Mouse (Mus musculus) liver, adult 2 months (tissue): ENCODE measurements around the gene Clip1. TPM values are rescaled to one million over a fixed set of nuclear protein-coding genes. Genes with fewer than 3 reads are reported as not detected.
A peak's percentile ranks its signal among the peaks of the same experiment; 100 is the strongest.

Experiments used
- DNase-seq: peaks from one replicate; pipeline ENCODE4 v3.0.0-alpha.2; 2011; ENCODE audit warnings: low read depth, low spot score; ENCODE audit errors: extremely low read depth
- H3K27ac ChIP-seq: fragments of 200-500 bp; replicated peaks from 2 replicates; pipeline ENCODE4 v1.5.1; 2012; ENCODE audit warnings: low read depth, mild to moderate bottlenecking, control low read depth, inconsistent platforms, low read length; ENCODE audit not compliant: insufficient read depth
- H3K27me3 ChIP-seq: fragments of 200-500 bp; 2 replicates; pipeline ENCODE4 v1.6.1; 2012; ENCODE audit warnings: mild to moderate bottlenecking, moderate library complexity, low read length, inconsistent platforms; ENCODE audit not compliant: control insufficient read depth, insufficient read depth
- H3K36me3 ChIP-seq: fragments of 200-500 bp; 2 replicates; pipeline ENCODE4 v1.6.1; 2012; ENCODE audit warnings: low read length, inconsistent platforms; ENCODE audit not compliant: control insufficient read depth, insufficient read depth
- H3K4me1 ChIP-seq: fragments of 200-500 bp; 2 replicates; pipeline ENCODE4 v1.6.1; 2011; ENCODE audit warnings: low read length; ENCODE audit not compliant: control insufficient read depth, insufficient read depth
- H3K4me3 ChIP-seq: fragments of 200-500 bp; 2 replicates; pipeline ENCODE4 v1.5.1; 2011; ENCODE audit warnings: low read depth, mild to moderate bottlenecking, control low read depth, low read length, moderate library complexity; ENCODE audit not compliant: insufficient read depth
- H3K79me2 ChIP-seq: fragments of 200-500 bp; 2 replicates; pipeline ENCODE4 v1.6.1; 2012; ENCODE audit warnings: inconsistent platforms, mild to moderate bottlenecking, low read length, moderate library complexity; ENCODE audit not compliant: control insufficient read depth, insufficient read depth
- H3K9ac ChIP-seq: fragments of 200-500 bp; 2 replicates; pipeline ENCODE4 v1.6.1; 2012; ENCODE audit warnings: low read depth, mild to moderate bottlenecking, control low read depth, inconsistent platforms, low read length
- CTCF ChIP-seq: fragments of 200-500 bp; IDR thresholded peaks from 2 replicates; pipeline ENCODE4 v1.5.1; 2011; ENCODE audit warnings: low read depth, low read length, control low read depth
- POLR2A ChIP-seq: fragments of 200-500 bp; IDR thresholded peaks from 2 replicates; pipeline ENCODE4 v1.6.1; 2011; ENCODE audit warnings: low read length, control low read depth; ENCODE audit not compliant: insufficient read depth; ENCODE audit errors: extremely low read depth
- WGBS: fragments of 180-500 bp; shearing (Covaris S2); methylation state at CpG from one replicate; pipeline ENCODE4 v1.1.7; 2018; 5-methylcytosine and 5-hydroxymethylcytosine counted together
- polyA plus RNA-seq: library from polyadenylated mRNA; depleted of rRNA; stranded (reverse); fragments of >200 nt; gene quantifications from 2 replicates; pipeline ENCODE4 v1.2.3, GENCODE M21; 2012
- total RNA-seq: library from RNA; depleted of rRNA; stranded (reverse); fragments of >200 nt; gene quantifications from 2 replicates; pipeline ENCODE4 v1.2.3, GENCODE M21; 2014

The Clip1 gene
- total and polyA plus RNA-seq, 2 experiments: 11.8 to 25.2 TPM

DNA sequence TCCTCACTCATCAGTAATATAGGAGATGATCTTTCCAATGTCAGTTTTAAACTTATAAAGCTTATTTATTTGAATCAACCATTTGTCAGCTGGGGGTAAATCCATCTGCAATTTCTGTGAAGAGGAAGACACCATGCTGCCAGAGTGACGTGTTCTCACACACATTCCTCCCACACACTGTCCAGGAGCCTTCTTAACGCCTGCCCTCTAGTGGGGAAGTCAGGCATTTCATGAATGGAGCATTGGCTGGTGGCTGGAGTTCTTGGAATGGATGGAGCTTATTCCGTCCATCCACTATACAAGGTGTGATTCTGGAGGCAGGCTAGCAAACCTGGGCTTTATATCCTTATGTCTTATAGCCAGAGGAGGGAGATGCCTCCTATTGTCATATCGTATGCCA lies 74.6 kb downstream of the Clip1 start:
- peak; percentile 80 for TF ChIP-seq CTCF
- no peak for TF ChIP-seq POLR2A
- H3K9ac ChIP-seq: no peak overlapping the region
- H3K27ac ChIP-seq: no peak overlapping the region
- peaks cover 21% of the 10 kb centered on the region for H3K36me3 ChIP-seq
- H3K4me1 ChIP-seq: no peaks in the 10 kb centered on the region
- WGBS: 32% methylated on average over 4 of the region's 4 CpGs
- H3K4me3 ChIP-seq: no peak overlapping the region
- H3K27me3 ChIP-seq: no peaks in the 10 kb centered on the region
- peak; percentile 45 for DNase-seq
- H3K79me2 ChIP-seq: no peaks in the 10 kb centered on the region

DNA sequence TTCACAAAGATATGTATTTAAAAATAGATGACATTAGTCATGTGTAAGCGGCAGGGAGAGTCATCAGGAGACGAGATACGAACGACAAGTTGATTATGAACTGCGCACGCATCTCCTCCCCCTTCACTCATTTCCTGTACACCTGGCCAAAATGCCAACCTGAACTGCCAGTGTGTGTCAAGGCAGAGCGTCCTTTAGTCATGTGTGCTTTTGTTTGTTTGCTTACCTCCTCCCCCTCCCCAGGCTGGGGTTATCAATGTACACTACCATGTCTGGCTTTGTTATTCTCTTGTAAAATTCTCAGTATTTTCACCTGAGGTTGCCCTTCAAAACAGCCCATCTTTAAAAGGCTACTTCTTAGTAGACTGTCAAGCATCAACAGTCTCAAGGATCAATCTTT lies 75.0 kb downstream of the Clip1 start:
- Histone ChIP-seq H3K27me3 (no peaks in the 10 kb centered on the region), H3K9ac (no peak overlapping the region), H3K79me2 (no peaks in the 10 kb centered on the region), H3K27ac (no peak overlapping the region), H3K4me3 (no peak overlapping the region), H3K4me1 (no peaks in the 10 kb centered on the region), H3K36me3 (peaks cover 22% of the 10 kb centered on the region)
- WGBS: 86% methylated on average over 7 of the region's 7 CpGs
- no peak for DNase-seq
- TF ChIP-seq POLR2A: no peak
- no peak for TF ChIP-seq CTCF

DNA sequence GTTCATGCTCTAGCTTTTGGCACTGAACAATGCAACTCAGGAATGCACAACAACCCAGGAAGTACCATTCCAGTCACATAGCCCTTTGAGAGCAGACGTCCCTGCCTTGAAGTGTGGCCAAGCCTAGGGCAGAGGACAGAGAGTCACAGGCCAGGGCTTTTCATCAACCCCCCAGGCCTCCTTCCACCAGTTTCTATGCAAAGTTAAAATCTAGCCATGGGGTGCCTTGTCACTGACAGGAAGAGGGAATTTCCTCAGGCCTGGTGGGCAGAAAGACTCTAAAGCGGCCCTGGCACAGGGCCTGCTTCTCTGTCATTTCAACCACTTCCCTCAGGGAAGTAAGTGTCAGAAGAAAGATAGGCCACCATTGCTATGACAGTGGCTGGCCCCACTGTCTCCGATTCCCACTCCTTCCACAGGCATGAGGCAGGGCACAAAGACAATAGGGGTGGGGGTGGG lies 77.2 kb downstream of the Clip1 start:
- Histone ChIP-seq H3K4me3 (no peak overlapping the region), H3K27me3 (no peaks in the 10 kb centered on the region), H3K9ac (no peak overlapping the region), H3K79me2 (no peaks in the 10 kb centered on the region), H3K4me1 (no peaks in the 10 kb centered on the region), H3K27ac (no peak overlapping the region), H3K36me3 (peaks cover 28% of the 10 kb centered on the region)
- TF ChIP-seq CTCF (no peak), POLR2A (no peak)
- 73% methylated on average over 3 of the region's 3 CpGs for WGBS
- no peak for DNase-seq

DNA sequence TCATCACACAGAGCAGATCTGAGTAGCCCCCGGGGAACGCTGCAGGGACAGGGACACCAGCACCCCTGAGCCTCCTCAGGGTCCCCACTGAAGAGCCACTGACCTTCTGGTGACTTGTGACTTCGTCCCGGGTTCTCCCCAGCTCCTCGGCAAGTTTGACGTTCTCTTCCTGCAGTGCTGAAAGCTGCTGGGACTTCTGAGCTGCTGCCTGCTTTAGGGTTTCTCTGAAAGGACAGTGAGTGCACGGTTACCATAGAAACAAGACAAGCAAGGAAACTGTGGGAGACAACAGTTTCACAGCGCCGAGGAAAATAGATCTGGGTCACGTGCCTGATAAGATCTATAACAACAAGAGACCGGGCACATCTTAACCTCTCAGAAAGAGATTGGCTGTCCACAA lies 80.9 kb downstream of the Clip1 start:
- Histone ChIP-seq H3K36me3 (peaks cover 32% of the 10 kb centered on the region), H3K79me2 (no peaks in the 10 kb centered on the region), H3K9ac (no peak overlapping the region), H3K27me3 (no peaks in the 10 kb centered on the region), H3K4me1 (no peaks in the 10 kb centered on the region), H3K4me3 (no peak overlapping the region), H3K27ac (no peak overlapping the region)
- TF ChIP-seq POLR2A (no peak), CTCF (no peak)
- no peak for DNase-seq
- WGBS: 70% methylated on average over 11 of the region's 11 CpGs

DNA sequence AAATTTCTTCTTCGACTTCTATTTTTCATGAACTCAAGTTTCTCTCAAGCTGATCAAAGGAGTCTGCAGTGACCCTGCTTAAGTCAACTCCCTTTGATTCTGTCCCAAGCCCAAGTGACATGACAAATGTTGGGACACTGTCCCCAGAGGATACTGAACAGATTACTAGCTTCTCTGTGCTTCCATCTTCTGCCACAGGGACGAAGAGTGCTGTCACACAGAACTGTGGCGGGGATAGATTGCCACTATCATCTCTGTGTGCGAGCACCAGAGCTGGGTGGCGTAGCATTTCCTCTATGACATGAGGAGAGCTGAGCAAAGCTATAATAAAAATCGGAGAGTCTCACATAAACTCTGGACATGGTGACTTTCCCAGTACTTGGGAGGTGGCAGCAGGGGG lies 82.2 kb downstream of the Clip1 start:
- Histone ChIP-seq H3K79me2 (no peaks in the 10 kb centered on the region), H3K27ac (no peak overlapping the region), H3K4me1 (no peaks in the 10 kb centered on the region; the same call in 1 of the 2 replicates), H3K4me3 (no peak overlapping the region), H3K9ac (no peak overlapping the region), H3K36me3 (peaks cover 33% of the 10 kb centered on the region), H3K27me3 (no peaks in the 10 kb centered on the region)
- TF ChIP-seq CTCF (no peak), POLR2A (no peak)
- DNase-seq: no peak
- 87% methylated on average over 6 of the region's 6 CpGs for WGBS

DNA sequence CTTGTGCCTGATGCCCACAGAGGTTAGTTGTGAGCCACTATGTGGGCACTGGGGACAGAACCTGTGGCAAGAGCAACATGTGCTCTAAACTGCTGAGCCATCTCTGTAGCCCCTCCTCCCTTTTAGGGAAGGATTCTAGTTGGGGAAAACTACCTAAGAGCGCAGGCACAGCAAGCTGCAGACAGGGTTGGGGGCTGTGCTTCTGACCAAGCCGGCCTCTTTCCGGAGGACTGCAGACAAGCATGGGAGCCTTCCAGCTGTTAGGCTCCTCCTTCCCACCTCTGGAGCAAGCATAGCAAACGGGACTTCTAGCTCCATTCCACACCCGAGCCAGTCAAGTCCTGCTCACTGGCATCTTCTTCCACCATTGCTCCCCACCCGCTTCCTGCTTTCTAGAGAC lies 85.1 kb downstream of the Clip1 start:
- no peak for DNase-seq
- peaks cover 36% of the 10 kb centered on the region for H3K36me3 ChIP-seq
- H3K79me2 ChIP-seq: no peaks in the 10 kb centered on the region
- 85% methylated on average over 6 of the region's 6 CpGs for WGBS
- H3K4me3 ChIP-seq: no peak overlapping the region
- H3K27ac ChIP-seq: no peak overlapping the region
- no peak overlapping the region for H3K9ac ChIP-seq
- no peaks in the 10 kb centered on the region; the same call in 1 of the 2 replicates for H3K4me1 ChIP-seq
- TF ChIP-seq CTCF (no peak), POLR2A (no peak)
- no peaks in the 10 kb centered on the region for H3K27me3 ChIP-seq
